Mouse (Mus musculus) testis, adult 2 months (tissue): ENCODE results near the gene Slc6a2. TPM values are rescaled to one million over a fixed set of nuclear protein-coding genes. Genes with fewer than 3 reads are reported as not detected.

Source experiments
- H3K27ac ChIP-seq: fragments of 200-500 bp; 2 replicates; pipeline ENCODE4 v1.5.1; 2012; ENCODE audit warnings: low read depth, low read length; ENCODE audit not compliant: control insufficient read depth, insufficient read depth
- H3K27me3 ChIP-seq: fragments of 200-500 bp; 2 replicates; pipeline ENCODE4 v1.6.1; 2012; ENCODE audit warnings: mild to moderate bottlenecking, low read length, moderate library complexity; ENCODE audit not compliant: control insufficient read depth, insufficient read depth
- H3K36me3 ChIP-seq: fragments of 200-500 bp; 2 replicates; pipeline ENCODE4 v1.6.1; 2012; ENCODE audit warnings: mild to moderate bottlenecking, low read length; ENCODE audit not compliant: control insufficient read depth, insufficient read depth
- H3K4me1 ChIP-seq: fragments of 200-500 bp; 2 replicates; pipeline ENCODE4 v1.6.1; 2012; ENCODE audit warnings: low read length; ENCODE audit not compliant: control insufficient read depth, insufficient read depth
- H3K4me3 ChIP-seq: fragments of 200-500 bp; 2 replicates; pipeline ENCODE4 v1.5.1; 2012; ENCODE audit warnings: low read depth, mild to moderate bottlenecking, low read length, moderate library complexity, mixed read lengths; ENCODE audit not compliant: control insufficient read depth
- CTCF ChIP-seq: fragments of 200-500 bp; IDR thresholded peaks from 2 replicates; pipeline ENCODE4 v1.5.1; 2012; ENCODE audit warnings: low read depth, mild to moderate bottlenecking, inconsistent platforms, low read length, moderate library complexity; ENCODE audit not compliant: control insufficient read depth, insufficient read depth, insufficient replicate concordance
- POLR2A ChIP-seq: fragments of 200-500 bp; IDR thresholded peaks from 2 replicates; pipeline ENCODE4 v1.6.1; 2012; ENCODE audit warnings: low read depth, mild to moderate bottlenecking, inconsistent platforms, low read length, moderate library complexity; ENCODE audit not compliant: control insufficient read depth
- polyA plus RNA-seq: library from polyadenylated mRNA; depleted of rRNA; stranded (reverse); fragments of >200 nt; gene quantifications from 2 replicates; pipeline ENCODE4 v1.2.3, GENCODE M21; 2012

Slc6a2 gene
- polyA plus RNA-seq, 1 experiment = 0.05 TPM

DNA sequence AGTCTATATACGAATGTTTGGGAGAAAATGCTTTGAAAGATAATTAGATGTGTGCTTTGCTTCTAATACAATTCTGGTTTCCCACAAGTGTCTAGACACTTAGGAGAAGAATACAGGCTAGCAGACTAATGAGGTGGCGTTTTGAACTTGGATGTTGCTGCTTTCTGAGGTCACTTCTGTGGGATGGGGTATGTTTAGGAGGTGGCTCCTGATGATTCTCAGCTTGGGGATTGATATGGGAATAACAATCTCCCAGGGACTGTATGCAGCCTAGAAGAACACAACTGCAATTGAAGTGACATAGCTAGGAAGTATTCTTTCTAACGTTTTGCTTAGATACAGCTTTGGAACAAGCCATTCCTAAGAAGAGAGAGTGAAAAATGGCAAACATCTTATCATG lies 22.6 kb downstream of the Slc6a2 start:
- Histone ChIP-seq H3K36me3 (no peaks in the 10 kb centered on the region), H3K4me1 (no peaks in the 10 kb centered on the region), H3K27me3 (no peaks in the 10 kb centered on the region), H3K27ac (no peak overlapping the region), H3K4me3 (no peak overlapping the region)
- no peak for TF ChIP-seq POLR2A
- TF ChIP-seq CTCF = no peak

DNA sequence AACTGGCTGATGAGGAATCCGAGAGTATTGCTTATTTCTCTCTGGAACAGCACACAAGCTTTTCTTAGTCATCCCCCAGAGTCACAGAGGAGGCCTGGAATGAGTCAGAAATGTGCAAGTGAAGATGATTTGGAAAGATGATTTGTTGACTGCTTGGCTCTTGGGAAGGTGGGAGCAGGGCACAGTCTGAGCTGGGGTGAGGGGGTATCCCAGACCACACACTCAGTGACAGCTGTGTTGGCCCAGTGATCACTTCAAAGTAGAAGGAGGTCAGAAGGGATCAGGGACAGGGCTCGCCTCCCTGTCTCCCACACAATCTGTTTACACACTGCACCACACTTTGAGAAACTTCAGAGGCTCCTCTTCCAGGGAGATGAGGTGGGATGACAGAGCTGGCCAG lies 24.5 kb downstream of the Slc6a2 start:
- Histone ChIP-seq H3K27ac (no peak overlapping the region), H3K4me3 (no peak overlapping the region), H3K4me1 (no peaks in the 10 kb centered on the region), H3K36me3 (no peaks in the 10 kb centered on the region), H3K27me3 (no peaks in the 10 kb centered on the region)
- TF ChIP-seq POLR2A = no peak
- no peak for TF ChIP-seq CTCF

DNA sequence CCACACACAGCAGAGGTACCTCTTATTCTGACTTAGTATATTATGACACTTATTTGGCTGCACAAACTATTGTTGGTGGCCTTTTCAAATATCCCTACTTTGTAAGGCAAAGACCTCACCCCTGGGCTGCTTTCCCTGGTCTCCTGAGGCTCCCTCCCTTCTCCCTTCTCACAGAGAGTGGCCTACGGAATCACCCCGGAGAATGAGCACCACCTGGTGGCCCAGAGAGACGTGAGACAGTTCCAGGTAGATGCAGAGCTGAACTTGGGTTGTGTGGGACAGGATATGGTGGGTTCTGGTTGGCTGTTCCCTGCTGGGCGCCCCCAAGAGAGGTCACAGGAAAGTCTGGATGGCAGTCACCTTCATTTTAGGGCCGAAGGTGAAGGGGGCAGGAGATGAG lies 37.0 kb downstream of the Slc6a2 start:
- Histone ChIP-seq H3K4me3 (no peak overlapping the region), H3K27me3 (no peaks in the 10 kb centered on the region), H3K4me1 (no peaks in the 10 kb centered on the region), H3K36me3 (no peaks in the 10 kb centered on the region), H3K27ac (no peak overlapping the region)
- TF ChIP-seq POLR2A (no peak), CTCF (peak; percentile 43; the same call in 1 of the 2 replicates)

DNA sequence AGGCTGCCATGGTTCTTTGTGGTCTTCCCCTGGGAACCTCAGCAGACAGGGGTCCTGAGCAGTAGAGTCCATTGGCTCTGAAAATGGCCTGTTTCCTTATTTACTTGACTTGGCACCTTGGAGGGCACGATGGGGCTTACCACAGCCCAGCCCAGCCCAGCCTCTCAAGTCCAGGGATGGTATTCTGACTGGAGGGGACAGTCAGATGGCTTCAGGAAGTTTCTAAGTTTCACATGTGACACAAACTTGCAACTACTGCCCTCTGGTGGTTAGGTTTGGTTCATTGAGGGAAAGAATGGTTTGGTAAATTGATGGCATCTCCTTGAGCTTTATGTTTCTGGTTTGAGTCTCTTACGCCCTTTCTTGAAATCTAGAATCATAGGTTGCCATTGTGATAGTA lies 38.7 kb downstream of the Slc6a2 start:
- no peaks in the 10 kb centered on the region for H3K36me3 ChIP-seq
- no peaks in the 10 kb centered on the region for H3K4me1 ChIP-seq
- H3K27ac ChIP-seq = no peak overlapping the region
- TF ChIP-seq POLR2A = no peak
- TF ChIP-seq CTCF = no peak
- no peak overlapping the region for H3K4me3 ChIP-seq
- H3K27me3 ChIP-seq = no peaks in the 10 kb centered on the region

DNA sequence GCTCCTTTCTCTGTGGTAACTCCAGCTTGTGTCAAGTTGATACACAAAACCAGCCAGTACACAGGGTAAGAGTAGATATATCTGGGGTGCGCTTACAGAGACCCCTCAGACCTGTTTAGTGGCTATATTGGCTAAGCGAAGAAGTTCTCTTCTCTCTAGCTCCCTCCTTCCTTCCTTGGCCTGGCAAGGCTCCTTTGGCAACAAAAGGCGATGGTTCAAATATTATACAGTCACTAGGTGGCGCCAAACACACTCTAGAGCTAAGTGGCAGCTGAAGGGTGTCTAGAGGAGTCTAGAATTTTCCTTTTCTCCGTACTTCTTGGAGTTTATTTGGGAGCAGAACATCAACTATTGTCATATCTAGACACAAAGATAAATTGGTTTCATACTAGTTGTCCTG lies 50.4 kb downstream of the Slc6a2 start:
- Histone ChIP-seq H3K36me3 (no peaks in the 10 kb centered on the region), H3K27me3 (no peaks in the 10 kb centered on the region), H3K27ac (no peak overlapping the region), H3K4me3 (no peak overlapping the region), H3K4me1 (peaks cover 4% of the 10 kb centered on the region; the same call in 1 of the 2 replicates)
- TF ChIP-seq POLR2A (no peak), CTCF (no peak)

DNA sequence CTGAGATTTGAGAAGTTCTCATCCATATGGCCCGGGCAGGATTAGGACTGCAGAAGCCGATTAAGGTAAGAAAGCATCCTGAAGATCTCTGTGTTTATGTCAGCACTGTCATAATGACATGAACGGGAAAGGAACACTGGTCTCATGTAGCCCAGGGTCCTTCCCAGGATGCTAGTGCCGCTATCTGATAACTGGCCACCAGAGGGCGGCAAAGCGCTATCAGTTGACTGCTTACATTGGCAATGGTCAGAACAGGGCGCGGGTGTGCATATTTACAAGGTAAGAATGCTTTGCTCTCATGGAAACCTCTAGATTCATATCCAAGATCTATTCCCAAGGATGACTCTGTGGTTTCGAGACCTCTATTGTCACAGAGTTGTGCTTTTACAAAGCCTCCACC lies 51.6 kb downstream of the Slc6a2 start:
- no peak overlapping the region for H3K27ac ChIP-seq
- no peak overlapping the region for H3K4me3 ChIP-seq
- H3K36me3 ChIP-seq = no peaks in the 10 kb centered on the region
- H3K4me1 ChIP-seq = peaks cover 4% of the 10 kb centered on the region; the same call in 1 of the 2 replicates
- peak; percentile 98 for TF ChIP-seq CTCF
- TF ChIP-seq POLR2A = no peak
- no peaks in the 10 kb centered on the region for H3K27me3 ChIP-seq

DNA sequence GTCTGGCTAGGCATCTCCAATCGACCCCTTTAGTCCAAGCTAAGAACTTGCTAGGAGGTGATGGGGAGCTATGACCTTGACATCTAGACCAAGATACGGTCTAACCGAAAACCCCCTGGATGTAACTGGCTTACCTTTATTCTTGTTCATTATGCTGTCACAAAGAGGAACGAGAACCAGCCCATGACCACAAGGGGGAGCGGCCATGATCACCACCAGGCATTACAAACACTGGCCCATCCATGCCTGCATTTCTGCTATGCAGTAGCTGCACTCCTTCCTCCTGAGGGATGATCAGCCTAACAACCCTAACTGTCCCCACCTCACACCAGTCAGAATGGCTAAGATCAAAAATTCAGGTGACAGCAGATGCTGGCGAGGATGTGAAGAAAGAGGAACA lies 52.3 kb downstream of the Slc6a2 start:
- Histone ChIP-seq H3K4me1 (peaks cover 4% of the 10 kb centered on the region; the same call in 1 of the 2 replicates), H3K36me3 (no peaks in the 10 kb centered on the region), H3K27ac (no peak overlapping the region), H3K4me3 (no peak overlapping the region), H3K27me3 (no peaks in the 10 kb centered on the region)
- TF ChIP-seq POLR2A = no peak
- TF ChIP-seq CTCF = no peak; the same call in 1 of the 2 replicates

DNA sequence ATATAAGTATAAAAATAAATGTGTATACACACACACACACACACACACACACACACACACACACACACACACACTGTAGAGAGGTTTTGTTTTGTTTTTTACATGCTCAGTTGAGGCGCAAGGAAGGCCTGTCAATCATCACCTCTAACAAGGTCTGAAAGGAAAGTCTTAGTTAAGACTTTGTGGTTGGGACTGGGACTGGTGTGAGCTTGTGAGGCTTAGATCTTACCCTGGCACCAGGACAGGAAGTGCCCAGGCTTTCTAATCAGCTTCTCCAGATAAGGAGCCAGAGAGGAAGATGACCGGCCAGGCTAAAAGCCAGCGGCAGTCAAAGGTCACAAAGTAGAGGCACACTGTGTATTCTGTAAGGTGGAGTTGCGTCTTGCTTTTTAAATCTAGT lies 54.4 kb downstream of the Slc6a2 start:
- Histone ChIP-seq H3K27ac (no peak overlapping the region), H3K36me3 (no peaks in the 10 kb centered on the region), H3K27me3 (no peaks in the 10 kb centered on the region), H3K4me3 (peak overlapping the region; percentile 3; the same call in 1 of the 2 replicates), H3K4me1 (peaks cover 4% of the 10 kb centered on the region; the same call in 1 of the 2 replicates)
- TF ChIP-seq CTCF (no peak), POLR2A (no peak)
